Mouse (Mus musculus) heart, adult 2 months (tissue): ENCODE measurements around the gene Arid5b. TPM values are rescaled to one million over a fixed set of nuclear protein-coding genes. Genes with fewer than 3 reads are reported as not detected.

ENCODE experiments used
- DNase-seq, 2 experiments: peaks; one replicate each; pipeline ENCODE4 v3.0.0; 2021
- H3K27ac ChIP-seq: fragments of 200-600 bp; 2 replicates; pipeline ENCODE4 v1.8.1; 2022
- H3K27me3 ChIP-seq: fragments of 200-500 bp; 2 replicates; pipeline ENCODE4 v1.6.1; 2012; ENCODE audit warnings: mild to moderate bottlenecking, low read length, inconsistent platforms, mixed read lengths; ENCODE audit not compliant: control insufficient read depth, insufficient read depth
- H3K36me3 ChIP-seq: fragments of 200-500 bp; 2 replicates; pipeline ENCODE4 v1.6.1; 2012; ENCODE audit warnings: low read length, inconsistent platforms; ENCODE audit not compliant: control insufficient read depth, insufficient read depth
- H3K4me1 ChIP-seq: fragments of 200-500 bp; 2 replicates; pipeline ENCODE4 v1.6.1; 2011; ENCODE audit warnings: low read length; ENCODE audit not compliant: control insufficient read depth, insufficient read depth
- H3K4me3 ChIP-seq: fragments of 200-600 bp; 2 replicates; pipeline ENCODE4 v1.8.1; 2022
- H3K79me2 ChIP-seq: fragments of 200-500 bp; replicated peaks from 2 replicates; pipeline ENCODE4 v1.6.1; 2012; ENCODE audit warnings: mild to moderate bottlenecking, inconsistent platforms, low read length, moderate library complexity, mixed read lengths; ENCODE audit not compliant: control insufficient read depth, insufficient read depth
- H3K9ac ChIP-seq: fragments of 200-500 bp; 2 replicates; pipeline ENCODE4 v1.6.1; 2012; ENCODE audit warnings: low read depth, mild to moderate bottlenecking, control low read depth, inconsistent platforms, low read length, mixed read lengths
- CTCF ChIP-seq: fragments of 200-600 bp; IDR thresholded peaks from 2 replicates; pipeline ENCODE4 v1.8.1; 2022; ENCODE audit warnings: antibody characterized with exemption, mild to moderate bottlenecking, moderate library complexity
- EP300 ChIP-seq: fragments of 200-500 bp; IDR thresholded peaks from 2 replicates; pipeline ENCODE4 v1.6.1; 2011; ENCODE audit warnings: low read depth, low read length, control low read depth; ENCODE audit not compliant: insufficient read depth
- POLR2A ChIP-seq: fragments of 200-500 bp; IDR thresholded peaks from 2 replicates; pipeline ENCODE4 v1.6.1; 2011; ENCODE audit warnings: mild to moderate bottlenecking, low read depth, low read length, control low read depth; ENCODE audit not compliant: insufficient read depth
- WGBS: fragments of 180-500 bp; shearing (Covaris S2); methylation state at CpG from one replicate; pipeline ENCODE4 v1.1.7; 2018; 5-methylcytosine and 5-hydroxymethylcytosine counted together
- intact Hi-C: fragments of 180-260 bp; cut with DNase I; formaldehyde crosslinking; loops from one replicate; pipeline ENCODE4 v1.15.1; 2025
- long read RNA-seq: library from polyadenylated mRNA; stranded (forward); transcript quantifications from one replicate; pipeline ENCODE4 v2.0.0, GENCODE M21; 2021
- polyA plus RNA-seq: library from polyadenylated mRNA; depleted of rRNA; stranded (reverse); fragments of >200 nt; gene quantifications from 2 replicates; pipeline ENCODE4 v1.2.3, GENCODE M21; 2012; rRNA removed
- total RNA-seq, 2 experiments: library from RNA; stranded (reverse); gene quantifications; 2 replicates each; pipeline ENCODE4 v1.2.3; 2021

Arid5b gene
- total RNA-seq: 10 to 100 TPM; 21.1 to 22.5 TPM
- polyA plus RNA-seq: 6.3 and 8.8 TPM in 2 replicates
- long read RNA-seq, partial matches to known transcripts: 0 of 3 reads
- long read RNA-seq, other reads (novel, unspliced or antisense): 3 of 3 reads

GRCm38 (mm10) chr10:68278632-68279361 is at the start of gene Arid5b:
TSS of gene Arid5b (minus strand) at chr10:68278740.
- intact Hi-C loops: loop anchor here (5.0 kb wide), 2 partner anchors 74 to 111 kb away; no protein-coding TSS in a partner anchor
- 2% methylated on average over 24 of the region's 24 CpGs for WGBS

GRCm38 (mm10) chr10:68325378-68325777 is 46.8 kb upstream of the Arid5b start:
- Histone ChIP-seq H3K79me2 (no peaks in the 10 kb centered on the region), H3K4me3 (no peak overlapping the region), H3K36me3 (no peaks in the 10 kb centered on the region), H3K4me1 (no peaks in the 10 kb centered on the region), H3K27me3 (no peaks in the 10 kb centered on the region), H3K27ac (no peak overlapping the region), H3K9ac (no peak overlapping the region)
- TF ChIP-seq CTCF (no peak), EP300 (no peak), POLR2A (no peak)
- DNase-seq: no peak
- 77% methylated on average over 6 of the region's 6 CpGs for WGBS
- intact Hi-C loops: no loop called here

More at GRCm38 (mm10) chr10:68278632-68279361, at the start of gene Arid5b:
- H3K36me3 ChIP-seq: no peaks in the 10 kb centered on the region
- peak within 1 kb of the TSS; percentile 64 for H3K4me3 ChIP-seq
- H3K27ac ChIP-seq: peak within 1 kb of the TSS; percentile 77
- peak; percentile 62 to 68 for DNase-seq
- TF ChIP-seq CTCF (no peak), POLR2A (no peak), EP300 (no peak)
- peak within 1 kb of the TSS; percentile 91 for H3K9ac ChIP-seq
- H3K79me2 ChIP-seq: no peaks in the 10 kb centered on the region
- H3K4me1 ChIP-seq: peaks cover 1% of the 10 kb centered on the region; the same call in 1 of the 2 replicates
- no peaks in the 10 kb centered on the region for H3K27me3 ChIP-seq

GRCm38 (mm10) chr10:68324061-68324460 is 45.5 kb upstream of the Arid5b start:
- no peaks in the 10 kb centered on the region for H3K4me1 ChIP-seq
- H3K79me2 ChIP-seq: no peaks in the 10 kb centered on the region
- no peak overlapping the region for H3K9ac ChIP-seq
- H3K27me3 ChIP-seq: no peaks in the 10 kb centered on the region
- no peaks in the 10 kb centered on the region for H3K36me3 ChIP-seq
- H3K4me3 ChIP-seq: no peak overlapping the region
- H3K27ac ChIP-seq: no peak overlapping the region
- DNase-seq: no peak
- intact Hi-C loops: no loop called here
- TF ChIP-seq CTCF (no peak), POLR2A (no peak), EP300 (no peak)
- WGBS: 88% methylated on average over 11 of the region's 11 CpGs

GRCm38 (mm10) chr10:68323167-68323566 is 44.6 kb upstream of the Arid5b start:
- Histone ChIP-seq H3K4me3 (no peak overlapping the region), H3K4me1 (peaks cover 2% of the 10 kb centered on the region), H3K27me3 (no peaks in the 10 kb centered on the region), H3K36me3 (peaks cover 2% of the 10 kb centered on the region; the same call in 1 of the 2 replicates), H3K79me2 (no peaks in the 10 kb centered on the region), H3K9ac (no peak overlapping the region), H3K27ac (no peak overlapping the region)
- TF ChIP-seq CTCF: no peak
- no peak for TF ChIP-seq EP300
- no peak for TF ChIP-seq POLR2A
- no peak for DNase-seq
- intact Hi-C loops: no loop called here
- 87% methylated on average over 3 of the region's 3 CpGs for WGBS

GRCm38 (mm10) chr10:68320986-68321385 is 42.4 kb upstream of the Arid5b start:
- Histone ChIP-seq H3K4me3 (no peak overlapping the region), H3K9ac (no peak overlapping the region), H3K79me2 (no peaks in the 10 kb centered on the region), H3K27ac (no peak overlapping the region), H3K27me3 (no peaks in the 10 kb centered on the region), H3K4me1 (peaks cover 2% of the 10 kb centered on the region), H3K36me3 (peaks cover 2% of the 10 kb centered on the region; the same call in 1 of the 2 replicates)
- DNase-seq: no peak
- TF ChIP-seq POLR2A (no peak), EP300 (no peak), CTCF (no peak)
- WGBS: 85% methylated on average over 4 of the region's 4 CpGs
- intact Hi-C loops: no loop called here

GRCm38 (mm10) chr10:68320496-68320895 is 42.0 kb upstream of the Arid5b start:
- 95% methylated on average over 5 of the region's 5 CpGs for WGBS
- Histone ChIP-seq H3K27ac (no peak overlapping the region), H3K36me3 (peaks cover 2% of the 10 kb centered on the region; the same call in 1 of the 2 replicates), H3K27me3 (no peaks in the 10 kb centered on the region), H3K9ac (no peak overlapping the region), H3K4me3 (no peak overlapping the region), H3K4me1 (peaks cover 2% of the 10 kb centered on the region), H3K79me2 (no peaks in the 10 kb centered on the region)
- no peak for DNase-seq
- TF ChIP-seq EP300 (no peak), CTCF (no peak), POLR2A (no peak)
- intact Hi-C loops: no loop called here
